Mouse (Mus musculus) forebrain, embryonic 16.5 days (tissue): ENCODE results near the gene Plbd2. TPM values are rescaled to one million over a fixed set of nuclear protein-coding genes. Genes with fewer than 3 reads are reported as not detected.

Experiments used
- ATAC-seq: fragments of 200-750 bp; cut with Nextera tagmentation; 2 replicates; pipeline ENCODE4 v1.8.0; 2017; ENCODE audit warnings: mild to moderate bottlenecking, moderate library complexity
- H3K27ac ChIP-seq: fragments of 300-500 bp; sonication (generic); 2 replicates; pipeline ENCODE4 v1.5.1; 2014; ENCODE audit warnings: low read length, control low read depth
- H3K27me3 ChIP-seq: fragments of 300-500 bp; sonication (generic); replicated peaks from 2 replicates; pipeline ENCODE4 v1.6.1; 2014; ENCODE audit warnings: low read length; ENCODE audit not compliant: control insufficient read depth, insufficient read depth
- H3K36me3 ChIP-seq: fragments of 300-500 bp; sonication (generic); 2 replicates; pipeline ENCODE4 v1.6.1; 2014; ENCODE audit not compliant: control insufficient read depth, insufficient read depth
- H3K4me1 ChIP-seq: fragments of 300-500 bp; sonication (generic); replicated peaks from 2 replicates; pipeline ENCODE4 v1.6.1; 2014; ENCODE audit warnings: low read length; ENCODE audit not compliant: control insufficient read depth, insufficient read depth
- H3K4me2 ChIP-seq: fragments of 300-500 bp; sonication (generic); 2 replicates; pipeline ENCODE4 v1.6.1; 2014; ENCODE audit warnings: mild to moderate bottlenecking, low read length, control low read depth
- H3K4me3 ChIP-seq: fragments of 300-500 bp; sonication (generic); replicated peaks from 2 replicates; pipeline ENCODE4 v1.5.1; 2014; ENCODE audit warnings: mild to moderate bottlenecking, low read length, control low read depth
- H3K9ac ChIP-seq: fragments of 300-500 bp; sonication (generic); replicated peaks from 2 replicates; pipeline ENCODE4 v1.6.1; 2014; ENCODE audit warnings: low read depth, low read length, control low read depth
- H3K9me3 ChIP-seq: fragments of 300-500 bp; sonication (generic); 2 replicates; pipeline ENCODE4 v1.6.1; 2016; ENCODE audit warnings: low read length; ENCODE audit not compliant: control insufficient read depth
- WGBS: fragments of 180-500 bp; shearing (Covaris S2); extraction: QIAGEN DNeasy Blood & Tissue Kit; methylation state at CpG from one replicate; pipeline ENCODE4 v1.1.7; 2014; 5-methylcytosine and 5-hydroxymethylcytosine counted together
- polyA plus RNA-seq: library from polyadenylated mRNA; unstranded; fragments of >200 nt; fragmentation: Nextera tagmentation; extraction: Ambion mirVana; gene quantifications from 2 replicates; pipeline ENCODE4 v1.2.1, GENCODE M21; 2015

The Plbd2 gene
- 22.9 and 24.6 TPM in 2 replicates for polyA plus RNA-seq

- Histone ChIP-seq H3K27ac (no peak within 1 kb of the TSS), H3K9me3 (no peaks in the 10 kb centered on the region), H3K9ac (peak within 1 kb of the TSS; percentile 85), H3K27me3 (no peaks in the 10 kb centered on the region), H3K36me3 (no peaks in the 10 kb centered on the region), H3K4me2 (peak within 1 kb of the TSS; percentile 93), H3K4me1 (peaks cover 19% of the 10 kb centered on the region), H3K4me3 (peak within 1 kb of the TSS; percentile 87)
- WGBS, result 0% methylated on average over 53 of the region's 55 CpGs
- ATAC-seq, result peak; percentile 72
These were observed at the start of gene Plbd2 for GRCm38 (mm10) chr5:120503144-120503795. Gene Plbd2 (minus strand): TSS chr5:120503625.

GRCm38 (mm10) chr5:120550673-120551072 lies 47.2 kb upstream of the Plbd2 start:
- Histone ChIP-seq H3K4me2 (no peak overlapping the region), H3K4me1 (no peaks in the 10 kb centered on the region), H3K27me3 (no peaks in the 10 kb centered on the region), H3K27ac (no peak overlapping the region), H3K36me3 (peaks cover 8% of the 10 kb centered on the region; the same call in 1 of the 2 replicates), H3K9me3 (no peaks in the 10 kb centered on the region), H3K4me3 (no peak overlapping the region), H3K9ac (no peak overlapping the region)
- ATAC-seq, result no peak
- 95% methylated on average over 5 of the region's 5 CpGs for whole genome bisulfite sequencing

GRCm38 (mm10) chr5:120550137-120550536 lies 46.7 kb upstream of the Plbd2 start:
- Histone ChIP-seq H3K9ac (no peak overlapping the region), H3K4me3 (no peak overlapping the region), H3K27ac (no peak overlapping the region), H3K36me3 (peaks cover 8% of the 10 kb centered on the region; the same call in 1 of the 2 replicates), H3K27me3 (no peaks in the 10 kb centered on the region), H3K4me1 (no peaks in the 10 kb centered on the region), H3K9me3 (no peaks in the 10 kb centered on the region), H3K4me2 (no peak overlapping the region)
- WGBS, result 93% methylated on average over 5 of the region's 5 CpGs
- ATAC-seq, result no peak

- H3K36me3 ChIP-seq, result peaks cover 7% of the 10 kb centered on the region
- 82% methylated on average over 11 of the region's 11 CpGs for WGBS
- no peaks in the 10 kb centered on the region for H3K4me1 ChIP-seq
- no peaks in the 10 kb centered on the region for H3K27me3 ChIP-seq
- no peaks in the 10 kb centered on the region for H3K9me3 ChIP-seq
- H3K27ac ChIP-seq, result no peak overlapping the region
- H3K9ac ChIP-seq, result no peak overlapping the region
- no peak overlapping the region for H3K4me2 ChIP-seq
- no peak overlapping the region for H3K4me3 ChIP-seq
- ATAC-seq, result no peak
These were observed 44.9 kb upstream of the Plbd2 start for GRCm38 (mm10) chr5:120548236-120548850.

GRCm38 (mm10) chr5:120536632-120537031 lies 33.2 kb upstream of the Plbd2 start:
- Histone ChIP-seq H3K27ac (no peak overlapping the region), H3K4me3 (no peak overlapping the region), H3K4me1 (peaks cover 26% of the 10 kb centered on the region), H3K9ac (no peak overlapping the region), H3K27me3 (no peaks in the 10 kb centered on the region), H3K4me2 (no peak overlapping the region), H3K36me3 (no peaks in the 10 kb centered on the region), H3K9me3 (no peaks in the 10 kb centered on the region)
- no peak for ATAC-seq
- 63% methylated on average over 4 of the region's 5 CpGs for WGBS

- Histone ChIP-seq H3K4me1 (peaks cover 26% of the 10 kb centered on the region), H3K27ac (peak overlapping the region; percentile 3; the same call in 1 of the 2 replicates), H3K36me3 (no peaks in the 10 kb centered on the region), H3K9ac (0 out of 2 replicates have a peak overlapping the region, but pooled peaks have one; percentile 17), H3K4me3 (no peak overlapping the region), H3K4me2 (no peak overlapping the region), H3K9me3 (no peaks in the 10 kb centered on the region), H3K27me3 (no peaks in the 10 kb centered on the region)
- peak; percentile 43; the same call in 1 of the 2 replicates for ATAC-seq
- WGBS, result 40% methylated on average over 13 of the region's 13 CpGs
These were observed 32.6 kb upstream of the Plbd2 start for GRCm38 (mm10) chr5:120536046-120536445.

- Histone ChIP-seq H3K9ac (0 out of 2 replicates have a peak overlapping the region, but pooled peaks have one; percentile 19), H3K27me3 (no peaks in the 10 kb centered on the region), H3K36me3 (no peaks in the 10 kb centered on the region), H3K4me2 (no peak overlapping the region), H3K4me1 (peaks cover 26% of the 10 kb centered on the region), H3K27ac (peak overlapping the region; percentile 66), H3K9me3 (no peaks in the 10 kb centered on the region), H3K4me3 (no peak overlapping the region)
- 53% methylated on average over 2 of the region's 2 CpGs for WGBS
- ATAC-seq, result peak; percentile 55; the same call in 1 of the 2 replicates
These were observed 31.3 kb upstream of the Plbd2 start for GRCm38 (mm10) chr5:120534686-120535075.

GRCm38 (mm10) chr5:120534071-120534685 lies 30.8 kb upstream of the Plbd2 start:
- Histone ChIP-seq H3K4me1 (peaks cover 26% of the 10 kb centered on the region), H3K27ac (peak overlapping the region; percentile 66), H3K4me3 (no peak overlapping the region), H3K9ac (0 out of 2 replicates have a peak overlapping the region, but pooled peaks have one; percentile 19), H3K36me3 (no peaks in the 10 kb centered on the region), H3K27me3 (no peaks in the 10 kb centered on the region), H3K9me3 (no peaks in the 10 kb centered on the region), H3K4me2 (no peak overlapping the region)
- 37% methylated on average over 15 of the region's 15 CpGs for WGBS
- peak; percentile 52 for ATAC-seq

- 84% methylated on average over 8 of the region's 8 CpGs for WGBS
These were observed 28.2 kb upstream of the Plbd2 start for GRCm38 (mm10) chr5:120531631-120532030.

More at GRCm38 (mm10) chr5:120531631-120532030, 28.2 kb upstream of the Plbd2 start:
- H3K36me3 ChIP-seq, result no peaks in the 10 kb centered on the region
- peaks cover 26% of the 10 kb centered on the region for H3K4me1 ChIP-seq
- no peak overlapping the region for H3K4me2 ChIP-seq
- H3K9ac ChIP-seq, result no peak overlapping the region
- H3K27me3 ChIP-seq, result no peaks in the 10 kb centered on the region
- no peak for ATAC-seq
- no peak overlapping the region for H3K27ac ChIP-seq
- no peak overlapping the region for H3K4me3 ChIP-seq
- no peaks in the 10 kb centered on the region for H3K9me3 ChIP-seq
